Mouse (Mus musculus): ENCODE measurements around the gene Chrd.

DNA sequence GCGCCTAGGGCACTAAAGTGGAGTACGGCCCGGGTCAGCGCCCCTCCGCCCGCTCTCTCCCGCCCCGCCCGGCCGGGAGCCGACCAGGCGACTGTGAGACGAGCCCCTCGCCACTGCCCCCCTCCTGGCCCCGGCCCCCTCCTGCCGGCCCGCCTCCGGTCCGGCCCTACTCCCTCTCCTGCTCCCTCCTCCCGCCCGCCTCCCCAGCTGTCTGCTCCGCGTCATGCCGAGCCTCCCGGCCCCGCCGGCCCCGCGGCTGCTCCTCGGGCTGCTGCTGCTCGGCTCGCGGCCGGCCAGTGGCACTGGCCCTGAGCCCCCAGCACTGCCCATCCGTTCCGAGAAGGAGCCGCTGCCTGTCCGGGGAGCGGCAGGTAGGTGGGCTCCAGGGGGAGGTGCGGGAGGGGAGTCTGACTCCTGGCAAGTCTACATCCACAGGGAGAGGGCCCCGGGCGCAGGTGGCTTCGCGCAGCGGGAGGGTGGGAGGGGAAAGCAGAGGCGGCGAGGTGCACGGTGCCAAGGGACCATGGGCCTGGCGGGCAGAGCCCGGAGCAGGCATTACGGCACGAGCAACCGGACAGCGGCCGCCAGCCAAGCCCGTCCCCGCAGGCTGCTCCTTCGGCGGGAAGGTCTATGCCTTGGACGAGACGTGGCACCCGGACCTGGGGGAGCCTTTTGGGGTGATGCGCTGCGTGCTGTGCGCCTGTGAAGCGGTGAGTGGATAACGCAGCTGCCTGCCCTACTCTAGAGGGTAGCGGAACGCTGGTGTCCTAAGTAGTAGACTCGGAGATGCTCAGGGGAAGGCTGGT, at the start of gene Chrd:
- TF ChIP-seq CTCF (IDR thresholded peaks at IDR 0.05; ENCODE audit: low read depth, low read length): no peak
- TF ChIP-seq POLR2AphosphoS5 (IDR thresholded peaks at IDR 0.05; ENCODE audit: insufficient replicate concordance, low read depth, low read length): no peak
- TF ChIP-seq GATA2 (IDR thresholded peaks at IDR 0.05; ENCODE audit: borderline replicate concordance, low read depth, low read length): no peak

Data from G1E (cell line).